Mouse (Mus musculus) small intestine, adult 2 months (tissue): Measurements from ENCODE around the gene Apoc2.

Source experiments
- CTCF ChIP-seq: fragments of 200-500 bp; IDR thresholded peaks from 2 replicates; pipeline ENCODE4 v1.5.1; 2012; ENCODE audit warnings: low read depth, mild to moderate bottlenecking, control low read depth, inconsistent platforms, low read length, moderate library complexity, mixed read lengths; ENCODE audit not compliant: insufficient replicate concordance, insufficient read length; ENCODE audit errors: extremely low read depth
- POLR2A ChIP-seq: fragments of 200-500 bp; IDR thresholded peaks from 2 replicates; pipeline ENCODE4 v1.6.1; 2012; ENCODE audit warnings: low read depth, mild to moderate bottlenecking, control low read depth, inconsistent platforms, low read length, moderate library complexity

DNA sequence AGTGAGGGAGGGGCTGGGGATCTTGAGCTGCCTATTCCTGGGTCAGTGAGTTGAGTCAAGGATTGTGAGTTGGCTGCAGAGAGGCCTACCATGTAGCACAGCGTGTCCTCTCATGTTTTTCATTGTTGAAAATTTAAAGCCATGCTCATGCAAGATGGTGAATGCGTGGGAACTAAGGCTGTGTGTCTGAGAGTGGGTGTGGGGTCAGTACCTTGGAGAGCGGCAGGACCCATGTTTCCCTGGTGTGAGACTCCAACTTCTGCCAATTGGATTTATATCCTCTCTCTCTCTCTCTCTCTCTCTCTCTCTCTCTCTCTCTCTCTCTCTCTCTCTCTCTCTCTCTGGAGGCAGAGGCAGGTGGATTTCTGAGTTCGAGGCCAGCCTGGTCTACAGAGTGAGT is 48.8 kb upstream of the Apoc2 start:
- TF ChIP-seq CTCF (no peak), POLR2A (no peak)
